Mouse (Mus musculus): Measurements from ENCODE around the gene Tspear.
"Not testable (repeated sequence)": the region's sequence is repeated elsewhere in the genome, so short reads cannot be mapped to it uniquely, and the experiment has no call there.

Gene Tspear

GRCm38 (mm10) chr10:77787876-77788275, 101.5 kb downstream of the Tspear start, which contains the start of gene Gm7137:
TSS of gene Gm7137 (minus strand) at chr10:77788200.
- not testable (repeated sequence) for DNase-seq (ENCODE audit: low read depth, low spot score)

DNA sequence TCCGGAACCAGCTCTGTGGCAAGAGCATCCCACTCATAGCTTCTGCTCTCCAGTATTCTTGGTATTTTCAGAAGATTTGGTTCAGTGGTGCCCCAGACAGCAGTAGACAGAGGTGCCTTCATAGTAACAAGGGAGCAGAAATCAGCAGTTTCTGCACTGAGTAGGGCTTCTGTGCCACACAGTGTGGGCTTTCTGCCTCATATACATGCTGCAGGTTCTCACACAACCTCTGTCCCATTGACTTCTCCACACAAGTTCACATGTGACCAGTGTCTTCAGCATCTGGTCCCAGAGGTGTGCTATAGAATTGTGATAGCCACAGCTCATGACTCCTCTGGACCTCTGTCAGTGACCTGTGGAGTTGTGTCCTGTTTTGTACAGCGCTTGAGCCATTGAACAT, 102.3 kb downstream of the Tspear start:
- no peak for DNase-seq (ENCODE audit: low read depth, low spot score)

DNA sequence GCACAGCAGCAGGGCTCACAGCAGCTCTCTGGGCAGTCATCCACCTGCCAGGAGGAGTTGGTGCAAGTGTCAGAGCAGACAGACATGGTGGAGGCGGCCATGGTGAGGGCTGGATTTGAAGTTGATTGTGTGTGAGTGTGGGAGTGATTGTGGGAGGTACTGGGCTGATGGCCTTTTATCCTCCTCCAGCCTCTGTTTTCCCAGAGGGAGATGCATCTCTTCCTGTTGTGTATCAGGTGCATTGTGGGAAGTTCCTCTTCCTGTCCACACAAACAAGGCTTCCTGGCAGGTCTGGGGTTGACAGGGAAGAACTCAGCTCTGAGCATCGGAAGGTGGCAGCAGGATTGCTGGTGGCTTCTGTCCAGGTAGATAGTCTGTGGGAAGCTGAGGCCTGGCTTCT, 108.6 kb downstream of the Tspear start, which contains the start of gene Gm9639:
Gene Gm9639 (minus strand): TSS at position 101 of the 400 bp plus-strand sequence.
- DNase-seq (ENCODE audit: low read depth, low spot score), result no peak

GRCm38 (mm10) chr10:77797677-77798076, 111.3 kb downstream of the Tspear start:
- no peak for DNase-seq (ENCODE audit: low read depth, low spot score)

GRCm38 (mm10) chr10:77798164-77798920, 112.0 kb downstream of the Tspear start:
- not testable (repeated sequence) for DNase-seq (ENCODE audit: low read depth, low spot score)

DNA sequence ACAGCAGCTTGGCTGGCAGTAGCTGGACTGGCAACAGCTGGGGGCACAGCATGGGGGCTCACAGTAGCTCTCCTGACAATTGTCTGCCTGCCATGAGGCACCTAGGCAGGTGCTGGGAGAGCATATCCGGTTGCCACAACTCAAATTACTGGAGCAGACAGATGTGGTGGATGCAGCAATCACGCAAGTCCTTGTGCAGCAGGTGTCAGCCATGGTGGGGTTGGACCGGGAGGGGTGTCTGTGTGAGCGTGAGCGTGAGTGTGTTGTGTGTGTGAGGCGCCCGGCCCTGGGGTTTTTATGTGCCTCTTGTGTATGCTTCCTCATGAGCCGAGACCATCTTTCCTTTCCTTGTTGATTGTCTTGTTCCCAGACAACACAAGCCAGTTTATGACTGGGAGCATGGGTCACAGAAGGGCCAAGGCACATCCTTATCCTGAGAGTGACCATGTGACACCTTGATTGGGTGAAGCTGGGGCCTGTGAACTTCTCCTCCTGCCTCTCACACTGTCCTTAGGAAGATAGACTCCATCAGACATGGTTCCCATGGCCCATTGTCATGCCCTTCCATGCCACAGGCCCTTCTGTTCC, 112.6 kb downstream of the Tspear start, which contains the start of gene Gm19668:
Gene Gm19668 (minus strand): TSS at position 213 of the 588 bp plus-strand sequence.
- no peak for DNase-seq (ENCODE audit: low read depth, low spot score)

DNA sequence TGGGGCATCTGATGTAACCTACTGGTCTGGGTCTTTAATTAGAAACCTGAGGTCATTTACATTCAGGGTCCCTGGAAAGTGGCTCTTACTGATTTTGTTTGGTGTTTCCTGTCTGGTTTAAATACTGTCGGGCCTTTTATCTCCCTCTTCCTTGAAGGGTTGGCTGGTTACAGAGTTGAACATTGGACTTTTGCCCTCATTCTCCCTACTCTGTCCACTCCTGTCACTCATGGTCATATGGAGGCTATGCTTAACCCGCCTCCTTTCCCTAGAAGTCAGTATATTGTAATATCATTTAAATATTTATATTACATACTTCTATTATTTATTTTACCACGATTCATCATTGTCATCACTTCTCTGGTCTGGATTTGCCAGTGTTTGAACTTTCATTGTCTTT, 117.7 kb downstream of the Tspear start:
- no peak for DNase-seq (ENCODE audit: low read depth, low spot score)

- DNase-seq (ENCODE audit: low read depth, low spot score), result no peak
Measured at GRCm38 (mm10) chr10:77811743-77812142, 125.4 kb downstream of the Tspear start, which contains the start of gene Gm9507. TSS of gene Gm9507 (minus strand) at chr10:77811843.

DNA sequence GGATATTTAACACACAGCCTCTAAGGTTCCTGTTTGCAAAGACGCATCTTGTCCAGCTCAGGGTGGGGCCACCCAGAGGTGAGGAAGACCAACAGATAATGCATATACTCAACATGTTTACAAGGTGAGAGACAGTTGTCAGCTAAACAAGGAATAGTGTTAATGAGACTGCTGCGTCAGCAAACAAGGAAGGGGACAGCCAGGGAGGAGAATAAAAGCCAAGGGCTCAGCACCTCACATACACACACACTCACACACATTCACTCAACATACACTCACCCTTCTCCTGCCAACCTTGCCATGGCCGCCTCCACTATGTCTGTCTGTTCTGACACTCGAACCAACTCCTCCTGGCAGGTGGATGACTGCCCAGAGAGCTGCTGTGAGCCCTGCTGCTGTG, 128.0 kb downstream of the Tspear start, which contains the start of gene Gm2696:
Gene Gm2696 (plus strand): TSS at position 301 of the 400 bp plus-strand sequence.
- DNase-seq (ENCODE audit: low read depth, low spot score), result no peak

- DNase-seq (ENCODE audit: low read depth, low spot score), result no peak
Measured at GRCm38 (mm10) chr10:77815514-77815913, 129.1 kb downstream of the Tspear start.

DNA sequence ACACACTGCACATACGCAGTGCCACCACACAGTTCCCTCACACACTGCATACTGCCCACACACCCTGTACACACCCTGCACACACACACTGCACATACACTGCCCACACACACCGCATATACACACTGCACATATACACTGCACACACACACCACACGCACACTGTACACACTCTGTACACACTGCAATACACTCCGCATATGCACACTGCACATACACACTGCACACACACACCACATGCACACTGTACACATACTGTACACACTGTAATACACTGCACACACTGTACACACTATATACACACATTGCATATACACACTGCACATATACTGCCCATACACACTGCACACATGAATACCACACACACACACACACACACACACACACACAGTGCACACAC, 132.2 kb downstream of the Tspear start:
- no peak for DNase-seq (ENCODE audit: low read depth, low spot score)

DNA sequence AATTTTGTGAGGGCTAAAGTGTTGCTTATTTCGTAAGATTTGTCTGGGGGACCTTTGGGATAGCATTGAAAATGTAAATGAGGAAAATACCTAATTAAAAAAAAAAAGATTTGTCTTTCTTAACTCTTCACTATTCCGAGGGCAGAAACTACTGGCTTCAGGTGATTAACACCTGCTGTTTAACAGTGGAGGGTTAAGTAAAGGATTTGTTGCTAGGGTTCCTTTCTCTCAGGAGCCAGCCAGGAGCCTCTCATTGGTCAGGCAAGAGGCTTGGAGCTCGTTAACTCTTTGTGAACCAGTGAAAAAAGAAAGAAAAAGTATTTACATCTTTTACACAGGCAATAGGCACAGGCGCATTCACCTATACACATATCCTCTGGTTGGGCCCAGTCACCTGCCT, 132.8 kb downstream of the Tspear start:
- DNase-seq (ENCODE audit: low read depth, low spot score), result no peak

- no peak for DNase-seq (ENCODE audit: low read depth, low spot score)
Measured at GRCm38 (mm10) chr10:77826951-77827350, 140.6 kb downstream of the Tspear start, which contains the start of gene Krtap10-4. TSS of gene Krtap10-4 (minus strand) at chr10:77827095.

DNA sequence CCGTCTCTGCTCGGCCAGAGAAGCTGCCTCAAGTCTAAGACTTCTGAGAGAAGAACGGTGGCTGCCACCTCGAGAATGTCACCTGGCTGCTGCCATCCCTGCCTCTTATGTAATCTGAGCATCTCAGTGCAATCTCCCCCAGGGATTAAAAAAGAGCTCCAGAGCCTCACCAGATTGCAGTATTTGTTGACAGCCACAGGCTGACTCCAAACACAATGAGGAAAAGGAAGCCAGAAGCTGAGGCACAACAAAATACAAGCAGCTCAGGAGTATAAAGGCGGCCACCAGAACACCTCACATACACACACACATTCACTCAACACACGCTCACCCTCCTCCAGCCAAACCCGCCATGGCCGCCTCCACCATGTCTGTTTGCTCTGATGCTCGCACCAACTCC, 149.3 kb downstream of the Tspear start, which contains the start of gene Krtap10-10:
Gene Krtap10-10 (plus strand): TSS at position 301 of the 400 bp plus-strand sequence.
- DNase-seq (ENCODE audit: low read depth, low spot score), result no peak

- DNase-seq (ENCODE audit: low read depth, low spot score), result no peak
Measured at GRCm38 (mm10) chr10:77839006-77839405, 152.6 kb downstream of the Tspear start.

DNA sequence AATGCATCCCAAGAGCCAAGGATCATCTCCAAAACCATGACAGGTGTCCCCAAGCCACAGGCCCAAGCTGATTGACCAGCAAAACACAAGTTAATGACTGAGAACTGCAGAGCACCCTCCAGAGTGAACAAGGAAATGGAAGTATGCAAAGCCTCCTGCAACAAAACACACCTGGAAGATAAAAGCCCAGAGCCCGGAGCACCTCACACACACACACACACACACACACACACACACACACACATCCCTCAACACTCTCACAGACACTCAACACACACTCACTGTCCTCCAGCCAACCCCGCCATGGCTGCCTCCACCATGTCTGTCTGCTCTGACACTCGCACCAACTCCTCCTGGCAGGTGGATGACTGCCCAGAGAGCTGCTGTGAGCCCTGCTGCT, 160.1 kb downstream of the Tspear start, which contains the start of gene Gm36176:
Gene Gm36176 (plus strand): TSS at position 301 of the 400 bp plus-strand sequence.
- no peak for DNase-seq (ENCODE audit: low read depth, low spot score)

DNA sequence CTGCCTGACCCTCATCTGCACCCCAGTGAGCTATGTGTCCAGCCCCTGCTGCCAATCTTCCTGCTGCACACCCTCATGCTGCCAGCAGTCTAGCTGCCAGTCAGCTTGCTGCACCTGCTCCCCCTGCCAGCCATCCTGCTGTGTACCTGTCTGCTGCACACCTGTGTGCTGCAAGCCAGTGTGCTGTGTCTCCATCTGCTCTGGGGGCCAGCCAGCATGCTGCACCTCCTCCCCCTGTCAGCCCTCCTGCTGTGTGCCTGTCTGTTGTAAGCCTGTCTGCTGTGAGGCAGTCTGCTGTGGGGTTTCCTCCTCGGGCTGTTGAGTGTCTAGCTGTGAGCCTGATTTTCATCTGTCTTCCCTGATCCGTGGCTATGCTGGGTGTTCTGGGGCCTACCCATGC, 160.6 kb downstream of the Tspear start:
- no peak for DNase-seq (ENCODE audit: low read depth, low spot score)

- no peak for DNase-seq (ENCODE audit: low read depth, low spot score)
Measured at GRCm38 (mm10) chr10:77847538-77847937, 161.2 kb downstream of the Tspear start.

DNA sequence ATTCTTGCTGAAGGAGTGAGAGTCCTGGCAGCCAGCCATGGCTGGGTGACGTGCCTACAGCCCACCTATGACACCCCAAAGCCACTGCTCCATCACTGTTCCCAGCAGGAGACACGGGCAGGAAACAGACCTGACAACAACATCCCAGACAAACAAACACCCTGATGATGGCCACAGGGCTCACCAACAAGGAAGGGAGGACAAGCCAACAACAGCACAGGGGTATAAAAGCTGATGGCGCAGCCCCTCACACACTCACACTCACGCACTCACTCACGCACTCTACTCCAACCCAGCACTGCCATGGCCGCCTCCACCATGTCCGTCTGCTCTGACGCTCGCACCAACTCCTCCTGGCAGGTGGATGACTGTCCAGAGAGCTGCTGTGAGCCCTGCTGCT, 166.2 kb downstream of the Tspear start, which contains the start of gene Gm10318:
Gene Gm10318 (plus strand): TSS at position 301 of the 400 bp plus-strand sequence.
- no peak for DNase-seq (ENCODE audit: low read depth, low spot score)

DNA sequence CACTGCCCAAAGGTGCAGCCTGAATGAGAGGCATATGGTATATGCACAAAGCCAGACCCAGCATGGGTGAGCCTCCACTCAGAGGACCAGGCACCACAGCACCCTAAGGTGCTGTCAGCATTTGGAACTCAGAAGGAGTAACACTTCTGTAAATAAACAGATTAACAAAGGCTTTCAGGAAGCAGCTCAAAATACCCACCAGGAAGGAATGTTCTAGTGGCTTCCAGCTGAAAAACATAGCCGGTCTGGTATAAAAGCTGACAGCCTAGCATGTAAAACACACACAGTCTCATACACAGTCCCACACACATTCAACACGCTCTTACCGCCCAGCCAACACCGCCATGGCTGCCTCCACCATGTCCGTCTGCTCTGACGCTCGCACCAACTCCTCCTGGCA, 175.3 kb downstream of the Tspear start, which contains the start of gene Gm3285:
Gene Gm3285 (plus strand): TSS at position 301 of the 400 bp plus-strand sequence.
- DNase-seq (ENCODE audit: low read depth, low spot score), result no peak

- no peak for DNase-seq (ENCODE audit: low read depth, low spot score)
Measured at GRCm38 (mm10) chr10:77864067-77864761, 177.8 kb downstream of the Tspear start.

GRCm38 (mm10) chr10:77864762-77865143, 178.4 kb downstream of the Tspear start:
- DNase-seq (ENCODE audit: low read depth, low spot score), result no peak
